Mouse (Mus musculus) kidney, postnatal 4 days (tissue): ENCODE data around the gene Hdhd3.

ENCODE experiments used
- DNase-seq, 2 experiments: peaks; one replicate each; pipeline ENCODE4 v3.0.0; 2021; ENCODE audit warnings: mixed read lengths in 2 of 2

The Hdhd3 gene

DNA sequence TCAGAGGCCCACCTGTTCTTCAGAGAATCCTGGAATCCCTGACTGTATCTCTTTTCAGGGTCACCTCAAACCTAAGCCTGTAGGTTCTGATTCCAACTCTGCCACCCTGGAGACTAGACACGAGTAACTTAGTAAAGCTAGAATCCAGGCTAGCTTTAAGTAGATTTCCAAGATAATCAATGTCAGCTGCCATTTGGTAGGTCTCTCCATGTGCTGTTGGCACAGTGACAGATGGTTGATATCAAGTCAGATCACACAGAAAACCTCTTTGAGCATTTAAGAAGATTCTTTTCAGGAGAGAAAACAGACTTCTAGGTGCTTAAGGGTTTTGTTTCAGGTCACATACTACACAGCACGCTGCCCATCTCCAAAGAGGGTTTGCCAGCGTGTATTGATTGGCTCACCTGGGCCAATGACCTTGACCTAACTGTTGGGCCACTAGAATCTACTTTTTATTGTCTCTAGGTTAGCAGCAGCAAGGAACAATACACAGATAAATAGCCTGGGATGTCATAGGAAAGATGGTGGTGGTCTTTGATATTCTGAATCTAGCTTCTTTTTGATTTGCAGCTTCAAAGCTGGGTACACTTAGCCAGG is at the start of gene Hdhd3:
Gene Hdhd3, minus strand, starts transcription at position 94 of the 597 bp plus-strand sequence.
- DNase-seq, result no peak

DNA sequence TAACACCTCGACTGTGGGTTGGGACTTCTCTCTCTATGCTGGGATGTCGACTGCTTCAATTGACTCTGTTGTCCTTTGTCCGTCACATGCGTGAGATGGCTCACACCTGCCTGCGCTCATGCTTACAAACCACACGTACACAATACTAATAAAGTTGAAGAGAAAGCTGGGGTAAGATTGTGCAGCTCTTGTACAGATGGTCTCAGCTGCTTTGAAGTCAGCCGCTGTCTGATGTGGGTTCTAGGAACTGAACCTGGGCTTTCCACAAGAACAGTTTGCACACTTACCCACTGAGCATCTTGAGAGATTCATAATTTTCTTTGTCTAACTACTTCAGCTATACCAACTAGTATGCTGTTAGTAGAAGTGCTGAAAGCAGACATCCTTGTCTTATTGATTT is 48.7 kb upstream of the Hdhd3 start:
- DNase-seq, result no peak

- DNase-seq, result no peak
These were observed 41.5 kb upstream of the Hdhd3 start for GRCm38 (mm10) chr4:62544801-62545200.

DNA sequence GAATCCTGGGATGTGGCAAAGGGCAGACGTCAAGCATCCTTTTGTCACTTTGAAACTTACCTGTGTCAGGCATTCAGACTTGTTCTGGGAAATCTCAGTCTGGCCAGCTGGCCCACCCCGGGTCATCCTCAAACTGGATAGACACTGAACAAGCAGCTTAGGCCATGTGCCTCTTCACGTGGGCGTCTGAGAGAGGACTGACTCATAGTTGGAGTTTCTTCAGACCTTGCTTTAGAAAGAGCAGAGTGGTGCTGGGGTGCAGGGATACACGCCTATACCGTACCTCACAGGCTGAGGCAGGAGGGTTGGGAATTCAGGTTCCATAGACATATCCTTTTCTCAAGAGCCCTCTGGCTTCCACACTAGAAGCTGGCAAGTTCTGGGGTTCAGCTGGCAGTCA is 40.5 kb upstream of the Hdhd3 start:
- DNase-seq, result no peak

- no peak for DNase-seq
These were observed 38.5 kb upstream of the Hdhd3 start for GRCm38 (mm10) chr4:62541802-62542201.

DNA sequence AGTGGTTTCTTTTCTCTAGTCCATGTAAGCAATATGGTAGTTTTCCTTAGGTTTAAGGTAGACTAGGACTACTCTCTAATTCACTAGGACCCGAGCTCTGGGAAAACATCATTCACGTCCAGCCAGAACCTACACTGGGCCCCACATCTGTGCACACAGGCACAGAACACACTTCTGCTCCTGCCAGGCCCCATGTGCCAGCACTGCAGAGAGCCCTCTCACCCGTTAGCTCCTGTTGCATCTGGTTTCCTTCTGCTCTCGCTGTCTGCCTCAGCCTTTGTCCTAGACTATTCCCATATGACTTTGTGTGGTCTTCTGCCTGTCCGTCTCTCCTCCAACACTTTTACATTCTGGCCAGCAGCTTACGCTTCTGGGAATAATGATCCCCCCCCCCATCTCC is 30.5 kb upstream of the Hdhd3 start:
- DNase-seq, result no peak

- no peak for DNase-seq
These were observed 24.4 kb upstream of the Hdhd3 start for GRCm38 (mm10) chr4:62527655-62528054.

- DNase-seq, result no peak
These were observed 23.0 kb upstream of the Hdhd3 start for GRCm38 (mm10) chr4:62526256-62526655.

GRCm38 (mm10) chr4:62525489-62525811 is 22.2 kb upstream of the Hdhd3 start:
- no peak for DNase-seq

DNA sequence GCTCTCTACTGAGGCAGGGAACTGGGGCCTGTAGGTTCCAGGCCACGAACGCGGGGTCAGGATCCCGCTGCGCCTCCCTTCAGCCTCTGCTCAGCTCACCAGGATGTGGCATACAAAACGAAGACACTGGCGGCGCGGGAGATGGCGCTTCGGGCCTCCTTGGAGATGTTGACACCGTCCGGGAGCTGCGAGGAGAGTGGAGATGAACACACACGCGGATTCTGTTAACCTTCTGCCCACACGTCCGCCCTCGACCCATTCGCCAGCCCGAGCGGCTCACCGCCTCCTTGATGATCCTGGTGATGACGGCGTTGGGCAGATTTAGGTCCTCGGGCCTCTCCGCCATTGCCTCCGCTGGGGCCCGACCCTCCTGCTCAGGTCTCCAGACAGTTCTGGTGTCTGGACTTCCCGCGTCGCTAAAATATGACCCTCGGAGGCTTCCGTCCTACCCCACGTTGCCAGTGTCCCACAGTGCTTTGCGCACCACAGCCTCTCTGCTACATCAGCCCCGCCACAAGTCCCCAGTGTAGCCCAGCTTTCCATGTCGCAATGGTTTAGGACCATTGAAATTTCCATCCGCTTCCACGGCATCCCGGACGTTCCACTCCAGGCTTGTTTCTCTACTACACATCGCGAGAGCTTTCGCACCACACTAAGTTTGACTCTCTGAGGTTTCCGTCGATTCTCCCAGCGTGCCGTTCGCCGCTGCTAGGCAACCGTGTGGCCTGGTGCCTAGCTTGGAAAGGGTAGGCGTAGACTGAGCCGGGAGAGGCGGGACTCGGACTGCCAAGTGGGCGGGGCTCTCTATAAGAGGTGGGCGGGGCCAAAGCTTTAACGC is 21.6 kb upstream of the Hdhd3 start, which contains the start of the genes Pole3 and 4933430I17Rik:
Gene Pole3, minus strand, starts transcription at position 418 of the 838 bp plus-strand sequence.
Gene 4933430I17Rik, plus strand, starts transcription at position 719 of the 838 bp plus-strand sequence.
- peak; percentile 97 to 98 for DNase-seq

- DNase-seq, result no peak
These were observed 17.7 kb upstream of the Hdhd3 start for GRCm38 (mm10) chr4:62520892-62521400.

DNA sequence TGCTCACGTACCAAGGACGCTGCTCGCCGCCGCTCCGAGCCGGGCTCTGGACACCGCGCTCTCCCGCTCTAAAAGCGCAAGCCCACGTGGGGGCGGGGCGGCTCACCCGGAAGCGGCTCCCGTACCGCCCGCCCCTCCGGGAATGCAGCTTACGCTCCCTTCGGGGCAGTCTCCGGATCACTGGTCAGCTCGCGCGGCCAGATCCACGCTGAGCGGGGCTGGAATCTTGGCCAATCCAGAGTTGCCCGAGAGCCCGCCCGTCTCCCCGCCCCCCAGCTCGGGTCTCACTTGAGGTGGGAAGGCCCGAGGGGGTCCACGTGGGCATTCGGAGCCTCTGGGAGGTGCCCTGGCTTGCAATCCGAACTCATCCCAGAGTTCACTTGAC is 16.6 kb upstream of the Hdhd3 start, which contains the start of gene Alad:
Gene Alad, minus strand, starts transcription at position 70 of the 385 bp plus-strand sequence.
- DNase-seq, result peak; percentile 92 to 95

- no peak for DNase-seq
These were observed 16.0 kb upstream of the Hdhd3 start for GRCm38 (mm10) chr4:62519122-62519848.

DNA sequence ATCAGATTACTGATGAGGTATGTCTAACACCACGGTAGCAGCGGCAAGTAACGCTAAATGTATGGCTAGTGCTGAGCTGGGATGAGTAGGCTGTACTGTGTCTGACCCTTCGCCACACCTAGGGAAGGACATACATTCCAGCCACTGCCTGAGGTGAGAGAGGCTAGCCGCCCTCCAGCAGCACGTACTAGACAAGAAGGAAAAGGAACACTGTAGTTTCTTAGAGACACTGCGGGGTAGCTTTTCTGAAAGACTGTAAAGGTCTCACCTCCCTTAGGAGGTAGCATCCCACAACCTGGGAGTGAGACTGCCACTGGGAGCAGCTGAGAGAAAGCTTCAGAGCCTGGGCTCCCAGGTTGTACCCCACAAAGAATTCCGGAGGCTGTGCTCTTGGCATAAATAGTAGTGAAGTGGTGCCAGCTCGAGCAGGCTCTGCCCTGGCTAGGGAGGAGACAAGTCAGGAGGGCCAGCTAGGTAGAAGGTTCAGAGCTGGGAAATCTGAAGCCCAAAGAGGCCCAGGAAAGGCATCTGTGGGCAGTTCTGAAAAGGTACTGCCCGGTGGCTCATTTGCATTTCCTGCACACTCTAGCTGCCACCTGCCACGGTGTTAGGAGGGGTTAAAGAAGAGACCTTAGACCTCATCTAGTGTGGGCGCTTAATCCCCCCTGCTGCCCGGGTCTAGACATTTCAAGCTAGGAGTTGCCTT is 15.3 kb upstream of the Hdhd3 start:
- DNase-seq, result peak; percentile 36 to 55

DNA sequence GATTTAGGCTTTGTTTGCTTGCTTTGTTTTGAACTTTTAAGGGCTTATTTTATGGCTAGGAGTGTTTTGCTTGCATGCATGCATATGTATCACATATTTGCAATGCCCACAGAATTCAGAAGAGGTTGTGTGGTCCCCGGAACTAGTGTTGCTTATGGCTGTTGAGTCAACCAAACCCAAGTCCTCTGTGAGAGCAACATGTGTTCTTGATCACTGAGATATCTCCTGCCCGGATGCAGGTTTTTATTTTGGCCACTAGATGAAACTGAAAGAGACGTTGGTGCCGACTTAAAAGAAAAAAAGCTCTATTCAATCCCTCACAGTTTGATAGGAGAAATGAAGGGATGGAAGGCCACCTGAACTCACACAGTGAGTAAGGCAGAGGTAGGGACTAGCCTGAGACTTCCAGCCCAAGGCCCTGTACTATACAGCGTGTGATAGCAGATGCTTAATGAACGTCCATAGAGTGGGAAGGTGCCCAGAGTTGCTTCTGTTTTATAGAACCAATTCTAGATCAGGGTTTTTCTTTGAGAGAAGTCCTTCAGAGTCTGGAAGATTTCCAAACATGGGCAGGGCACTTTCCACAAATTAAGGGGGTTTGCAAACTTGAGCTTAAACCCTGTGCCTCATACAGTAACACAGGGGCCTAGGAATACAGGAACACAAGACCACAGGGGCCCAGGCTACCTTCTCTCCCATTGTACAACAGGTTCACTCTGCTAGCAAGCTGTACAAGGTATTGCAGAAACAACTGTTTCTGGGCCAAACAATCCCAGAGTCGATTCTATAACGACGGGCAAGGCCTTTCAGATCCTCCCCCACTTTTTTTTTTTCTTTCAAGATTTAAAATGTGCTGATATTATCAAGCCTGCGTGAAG is 14.5 kb upstream of the Hdhd3 start:
- DNase-seq, result no peak

DNA sequence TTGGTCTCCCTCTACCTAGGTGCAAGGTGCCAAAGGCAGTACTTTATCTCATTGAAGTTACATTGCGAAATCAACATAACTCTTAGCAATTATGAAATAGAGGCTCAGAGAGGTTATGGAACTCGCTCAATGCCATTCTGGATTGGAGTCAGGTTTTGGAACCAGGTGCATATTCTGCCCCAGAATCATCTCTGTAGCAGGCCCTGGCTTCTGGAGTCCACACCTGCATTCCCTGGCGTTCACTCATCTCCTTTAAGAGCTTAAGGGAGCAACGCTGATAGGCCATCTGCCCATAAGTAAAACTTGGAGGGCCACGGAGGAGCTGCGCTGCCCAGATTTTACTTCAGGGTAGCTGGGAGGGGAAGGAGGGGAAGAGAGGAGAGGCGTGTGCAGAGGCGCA is 13.8 kb upstream of the Hdhd3 start:
- no peak for DNase-seq

DNA sequence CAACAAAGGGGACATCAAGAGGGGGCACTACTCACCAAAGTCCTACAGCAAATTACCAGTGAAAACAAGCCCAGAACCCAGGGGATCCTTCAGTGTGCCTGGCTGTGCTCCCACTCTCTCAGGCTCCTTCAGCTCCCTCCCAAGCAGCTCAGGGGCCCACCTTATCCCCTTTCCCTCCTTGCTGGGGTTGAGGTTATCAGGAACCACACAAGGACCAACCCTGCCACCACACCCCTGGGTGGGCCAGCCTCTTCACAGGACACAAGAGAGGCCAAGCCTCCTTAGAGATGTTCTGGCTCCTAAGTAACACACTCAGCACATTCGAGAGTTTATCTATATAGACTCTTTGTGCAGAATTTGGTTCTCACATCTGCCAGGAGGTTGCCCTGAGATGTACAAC is 13.3 kb upstream of the Hdhd3 start:
- DNase-seq, result no peak

GRCm38 (mm10) chr4:62516079-62516478 is 12.8 kb upstream of the Hdhd3 start:
- peak; percentile 70 to 80 for DNase-seq

DNA sequence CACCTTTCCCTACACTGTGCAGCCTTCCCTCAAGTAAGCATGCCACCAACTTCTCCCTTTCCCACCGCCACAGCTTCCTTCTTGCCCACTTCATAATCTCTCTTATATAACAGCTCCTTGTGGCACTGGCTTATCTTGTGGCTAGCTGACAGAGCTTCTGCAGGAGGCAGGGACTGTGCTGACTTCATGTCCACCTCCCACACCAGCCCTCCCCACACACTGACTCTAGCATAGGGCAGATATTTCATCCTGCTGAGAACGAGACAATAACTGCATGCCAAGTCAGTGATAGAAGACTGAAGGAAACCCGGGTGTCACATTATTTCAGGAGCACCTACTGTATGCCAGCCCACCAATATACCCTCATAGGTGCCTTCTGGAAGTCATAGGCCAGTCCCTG is 12.2 kb upstream of the Hdhd3 start:
- DNase-seq, result peak in 1 of 2 experiments; percentile 45

- no peak for DNase-seq
These were observed 11.7 kb upstream of the Hdhd3 start for GRCm38 (mm10) chr4:62514995-62515394.

DNA sequence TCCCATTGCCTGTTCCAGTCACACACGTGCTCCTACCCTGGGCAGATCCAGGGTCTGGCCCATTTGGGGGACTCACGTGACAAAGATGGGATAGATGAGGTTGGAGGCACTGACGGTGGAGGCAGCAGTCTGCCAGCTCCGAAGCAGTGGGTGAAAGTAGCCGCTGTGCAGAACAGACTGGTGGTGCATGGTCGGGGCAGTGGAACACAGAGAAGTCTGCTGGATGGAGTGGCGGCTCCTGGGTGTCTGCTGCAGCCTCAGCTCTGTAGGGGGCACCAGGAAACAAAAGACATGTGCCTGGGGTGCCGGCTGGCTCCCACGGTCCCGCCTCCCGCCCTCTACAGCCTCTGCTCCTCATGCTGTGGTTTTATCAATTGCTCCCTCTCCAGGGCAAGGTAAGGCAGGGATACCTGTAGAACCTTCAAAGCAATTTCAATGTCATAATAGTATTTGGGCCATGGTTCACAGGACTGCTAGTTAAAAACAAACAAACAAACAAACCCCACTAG is 10.8 kb upstream of the Hdhd3 start:
- no peak for DNase-seq
